ENCODE assay signal across 9 mouse cellular contexts in genomic region chr15:88247974-88248625, GRCm38 (mm10).
A peak's percentile ranks its signal among the peaks of the same experiment; 100 is the strongest.
DNase-seq lines count a peak whose midpoint lies in the region; ATAC-seq and TF ChIP-seq lines count a peak whose summit lies in the region.
"Had no signal": no experiment of that assay in that cellular context is flagged by ENCODE, and none has a peak within 500 bp of the region (broad histone marks: within the 10 kb centered on the region; RNA-seq: fewer than 3 reads in every experiment).

No protein-coding gene starts in this region.

- no peak overlapping the region for H3K27ac ChIP-seq in ES-Bruce4 (ENCODE audit: insufficient read depth, low read length)
- no peak overlapping the region for H3K27ac ChIP-seq in lung, postnatal 0 days (ENCODE audit: low read length)

- DNase-seq in brain, embryonic 18.5 days (ENCODE audit: low read depth, low spot score), result peak; percentile 74
- peak; percentile 14 for DNase-seq in fibroblast of lung, adult 2 months (ENCODE audit: low read depth)
- DNase-seq in heart, postnatal 14 days, result peak; percentile 85 to 89
- DNase-seq in layer of hippocampus, adult 11-12 months (ENCODE audit: low spot score), result peak; percentile 93
- peak; percentile 80 for DNase-seq in lung, postnatal 0 days (ENCODE audit: low spot score)
- DNase-seq in retina, postnatal 7 days (ENCODE audit: low read depth, low spot score), result peak; percentile 78
- DNase-seq in urinary bladder, postnatal 36 days (ENCODE audit: low spot score in 2 of 2), result peak; percentile 70 to 86

- no peak overlapping the region for H3K4me2 ChIP-seq in lung, postnatal 0 days (replicated peaks; ENCODE audit: low read depth, low read length)

- H3K4me1 ChIP-seq in ES-Bruce4 (ENCODE audit: control insufficient read depth, insufficient read depth, low read length), result no peaks in the 10 kb centered on the region
- H3K4me1 ChIP-seq in lung, postnatal 0 days (ENCODE audit: insufficient read depth, low read depth, low read length), result no peaks in the 10 kb centered on the region

- 26% methylated on average over 14 of the region's 14 CpGs for WGBS in lung, postnatal 0 days

- intact Hi-C loops in heart, postnatal 14 days (cut with DNase I), result loop anchor here (1.0 to 10.0 kb wide), 2 partner anchors 623 to 2003 kb away; no protein-coding TSS in a partner anchor

- no peak for TF ChIP-seq EP300 in ES-Bruce4 (IDR thresholded peaks at IDR 0.05; ENCODE audit: insufficient read depth, low read depth, low read length)
- no peak for TF ChIP-seq EP300 in lung, postnatal 0 days (IDR thresholded peaks at IDR 0.05)

- no peaks in the 10 kb centered on the region for H3K27me3 ChIP-seq in ES-Bruce4 (ENCODE audit: control insufficient read depth, insufficient read depth, low read length, poor library complexity, severe bottlenecking)
- H3K27me3 ChIP-seq in lung, postnatal 0 days (replicated peaks; ENCODE audit: insufficient read depth, low read length), result no peaks in the 10 kb centered on the region

- no peaks in the 10 kb centered on the region for H3K9me3 ChIP-seq in ES-Bruce4 (replicated peaks; ENCODE audit: control insufficient read depth, insufficient read depth, low read length, poor library complexity, severe bottlenecking)
- no peaks in the 10 kb centered on the region for H3K9me3 ChIP-seq in lung, postnatal 0 days (ENCODE audit: low read length)

- no peak overlapping the region for H3K9ac ChIP-seq in ES-Bruce4 (ENCODE audit: low read depth, poor library complexity, severe bottlenecking)
- no peak overlapping the region for H3K9ac ChIP-seq in lung, postnatal 0 days (replicated peaks; ENCODE audit: low read depth)

- no peak for TF ChIP-seq POLR2A in ES-Bruce4 (IDR thresholded peaks at IDR 0.05; ENCODE audit: insufficient read depth, low read length)

- H3K36me3 ChIP-seq in ES-Bruce4 (ENCODE audit: control insufficient read depth, insufficient read depth, low read length, poor library complexity, severe bottlenecking), result no peaks in the 10 kb centered on the region
- no peaks in the 10 kb centered on the region for H3K36me3 ChIP-seq in lung, postnatal 0 days (ENCODE audit: insufficient read depth, low read length)

- no peak overlapping the region for H3K4me3 ChIP-seq in ES-Bruce4 (ENCODE audit: low read depth, low read length)
- no peak overlapping the region for H3K4me3 ChIP-seq in lung, postnatal 0 days (ENCODE audit: low read depth, low read length)
- H3K4me3 ChIP-seq: erythroblast, embryonic 14.5 days had no signal

- peak; percentile 85 for TF ChIP-seq CTCF in ES-Bruce4 (IDR thresholded peaks at IDR 0.05; ENCODE audit: low read depth, low read length)
- TF ChIP-seq CTCF in lung, postnatal 0 days (IDR thresholded peaks at IDR 0.05), result peak; percentile 89

- peak; percentile 59 for ATAC-seq in lung, postnatal 0 days

Comparison
In these comparisons a context has a peak if more than half of its experiments do, and no peak if none do; other contexts are left out.
1. DNase-seq: peak in every context shown above with its lines; median percentile 93 in layer of hippocampus, adult 11-12 months; 87 in heart, postnatal 14 days; 80 in lung, postnatal 0 days; 78 in retina, postnatal 7 days; 78 in urinary bladder, postnatal 36 days; 74 in brain, embryonic 18.5 days; 14 in fibroblast of lung, adult 2 months.